Mouse (Mus musculus) lung, embryonic 14.5 days (tissue): ENCODE measurements around the gene Rcc1. TPM values are rescaled to one million over a fixed set of nuclear protein-coding genes. Genes with fewer than 3 reads are reported as not detected.
A peak's percentile ranks its signal among the peaks of the same experiment; 100 is the strongest.
"Not testable (repeated sequence)": the region's sequence is repeated elsewhere in the genome, so short reads cannot be mapped to it uniquely, and the experiment has no call there.

Experiments used
- ATAC-seq: fragments of 200-750 bp; cut with Nextera tagmentation; 2 replicates; pipeline ENCODE4 v1.8.0; 2017; ENCODE audit warnings: mild to moderate bottlenecking, moderate TSS enrichment, moderate library complexity; ENCODE audit not compliant: insufficient read depth
- DNase-seq: peaks from one replicate; pipeline ENCODE4 v3.0.0-alpha.2; 2015
- H3K27ac ChIP-seq: fragments of 300-500 bp; sonication (generic); 2 replicates; pipeline ENCODE4 v1.5.1; 2014; ENCODE audit warnings: low read depth, mild to moderate bottlenecking, moderate library complexity
- H3K27me3 ChIP-seq: fragments of 300-500 bp; sonication (generic); 2 replicates; pipeline ENCODE4 v1.6.1; 2014; ENCODE audit warnings: low read length, control low read depth; ENCODE audit not compliant: insufficient read depth
- H3K36me3 ChIP-seq: fragments of 300-500 bp; sonication (generic); 2 replicates; pipeline ENCODE4 v1.6.1; 2014; ENCODE audit warnings: control low read depth; ENCODE audit not compliant: insufficient read depth
- H3K4me1 ChIP-seq: fragments of 300-500 bp; sonication (generic); 2 replicates; pipeline ENCODE4 v1.6.1; 2014; ENCODE audit warnings: antibody characterized with exemption, control low read depth; ENCODE audit not compliant: insufficient read depth
- H3K4me2 ChIP-seq: fragments of 300-500 bp; sonication (generic); 2 replicates; pipeline ENCODE4 v1.6.1; 2014; ENCODE audit warnings: mild to moderate bottlenecking
- H3K4me3 ChIP-seq: fragments of 300-500 bp; sonication (generic); 2 replicates; pipeline ENCODE4 v1.5.1; 2014; ENCODE audit warnings: low read depth, low read length
- H3K9ac ChIP-seq: fragments of 300-500 bp; sonication (generic); 2 replicates; pipeline ENCODE4 v1.6.1; 2014
- H3K9me3 ChIP-seq: fragments of 300-500 bp; sonication (generic); 2 replicates; pipeline ENCODE4 v1.6.1; 2016; ENCODE audit warnings: low read depth, low read length, control low read depth
- CTCF ChIP-seq: IDR thresholded peaks from 2 replicates; pipeline ENCODE4 v1.5.1; 2016; ENCODE audit warnings: antibody characterized with exemption, low read depth
- WGBS: fragments of 180-500 bp; shearing (Covaris S2); extraction: QIAGEN DNeasy Blood & Tissue Kit; methylation state at CpG from one replicate; pipeline ENCODE4 v1.1.7; 2014; 5-methylcytosine and 5-hydroxymethylcytosine counted together
- polyA plus RNA-seq: library from polyadenylated mRNA; unstranded; fragments of >200 nt; fragmentation: Nextera tagmentation; extraction: Ambion mirVana; gene quantifications from 2 replicates; pipeline ENCODE4 v1.2.1, GENCODE M21; 2014

Gene Rcc1
- polyA plus RNA-seq, 1 experiment from 2014 or later = 77.0 TPM

DNA sequence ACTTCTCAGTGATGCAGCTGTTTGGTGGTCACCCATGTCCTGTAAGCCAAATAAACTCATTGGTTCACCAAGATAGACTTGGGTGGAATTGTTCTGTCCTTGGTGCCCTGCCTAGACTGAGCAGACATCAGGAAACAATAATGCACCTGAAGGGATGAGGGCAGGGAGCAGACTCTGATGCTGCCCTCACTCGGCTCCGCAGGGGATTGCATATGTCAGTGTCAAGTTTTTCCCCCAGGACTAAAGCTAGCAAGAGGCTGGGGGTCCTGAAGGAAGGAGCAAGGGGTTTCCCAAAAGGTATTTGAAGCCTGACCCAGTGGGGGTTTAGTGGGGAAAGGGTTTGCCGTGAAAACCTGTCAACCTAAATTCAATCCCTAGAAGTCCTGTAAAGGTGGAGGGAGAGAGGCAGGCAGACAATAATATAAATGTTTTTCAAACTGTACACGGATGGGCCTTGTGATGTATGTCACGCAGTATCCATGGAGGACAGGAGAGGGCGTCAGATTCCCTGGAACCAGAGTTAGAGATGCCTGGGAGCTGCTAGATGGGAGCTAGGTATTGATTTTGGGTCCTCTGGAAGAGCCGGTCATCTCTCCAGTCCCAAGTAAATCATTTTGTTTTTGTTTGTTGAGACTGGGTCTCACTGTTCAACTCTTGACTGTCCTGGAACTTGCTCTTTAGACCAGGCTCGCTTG lies 57.6 kb downstream of the Rcc1 start:
- DNase-seq = no peak

DNA sequence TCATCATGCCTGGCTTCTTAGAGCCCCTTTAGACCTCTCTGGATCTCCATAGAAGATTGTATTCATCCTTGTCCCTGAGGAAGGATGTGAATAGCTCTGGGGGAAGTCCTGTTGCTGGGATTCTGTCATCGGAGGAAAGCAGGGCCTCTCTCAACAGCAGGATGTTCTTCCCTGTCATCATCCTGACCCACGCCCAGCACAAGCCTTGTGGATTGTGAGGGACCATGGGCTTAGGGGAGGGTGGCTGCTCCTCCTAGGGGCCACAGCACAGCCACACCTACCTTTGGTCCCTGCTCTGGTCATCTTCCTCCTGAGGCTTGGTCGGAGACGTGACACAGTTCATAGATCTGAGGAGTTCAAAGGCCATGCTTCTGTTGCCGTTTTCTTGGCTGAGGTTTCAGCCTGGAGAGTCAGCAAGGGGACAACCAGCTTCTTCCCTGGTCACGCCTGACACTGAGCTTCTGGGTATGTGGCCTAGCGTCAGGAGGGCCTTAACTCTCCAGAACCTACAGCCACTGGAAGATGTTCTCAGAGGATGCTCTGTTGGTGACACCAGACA lies 59.6 kb downstream of the Rcc1 start:
- peaks cover 35% of the 10 kb centered on the region for H3K36me3 ChIP-seq
- no peak for TF ChIP-seq CTCF
- no peaks in the 10 kb centered on the region for H3K27me3 ChIP-seq
- H3K9ac ChIP-seq = no peak overlapping the region
- ATAC-seq (no peak), DNase-seq (no peak)
- H3K4me2 ChIP-seq = no peak overlapping the region
- no peaks in the 10 kb centered on the region for H3K4me1 ChIP-seq
- no peak overlapping the region for H3K27ac ChIP-seq
- WGBS = 71% methylated on average over 7 of the region's 7 CpGs
- H3K4me3 ChIP-seq = no peak overlapping the region
- H3K9me3 ChIP-seq = no peaks in the 10 kb centered on the region

More for the DNA sequence above, 57.6 kb downstream of the Rcc1 start:
- 45% methylated on average over 8 of the region's 8 CpGs for WGBS
- H3K9ac ChIP-seq = no peak overlapping the region
- no peak overlapping the region for H3K27ac ChIP-seq
- no peaks in the 10 kb centered on the region for H3K9me3 ChIP-seq
- ATAC-seq = no peak
- H3K4me3 ChIP-seq = no peak overlapping the region
- peak; percentile 9; the same call in 1 of the 2 replicates for TF ChIP-seq CTCF
- H3K36me3 ChIP-seq = peaks cover 29% of the 10 kb centered on the region
- H3K4me1 ChIP-seq = no peaks in the 10 kb centered on the region
- H3K27me3 ChIP-seq = no peaks in the 10 kb centered on the region
- H3K4me2 ChIP-seq = no peak overlapping the region

DNA sequence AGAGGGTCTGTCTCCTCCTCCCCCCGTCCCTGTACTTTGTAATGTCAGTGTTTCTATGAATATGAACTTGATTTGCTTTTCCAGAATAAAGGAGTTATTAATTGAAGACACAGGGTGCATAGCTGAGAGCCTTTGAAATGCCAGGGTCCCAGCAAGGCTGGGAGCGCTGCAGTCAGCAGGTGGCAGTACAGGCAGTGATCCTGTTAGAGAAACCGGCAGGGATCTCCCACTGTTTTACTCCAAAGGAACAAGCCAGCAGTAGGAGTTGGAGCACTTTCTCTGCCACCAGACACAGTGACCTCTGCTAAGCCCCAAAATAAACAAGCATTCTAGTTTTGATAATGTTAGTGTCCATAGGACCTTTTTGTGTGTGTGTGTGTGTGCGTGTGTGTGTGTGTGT lies 60.4 kb downstream of the Rcc1 start:
- no peaks in the 10 kb centered on the region for H3K27me3 ChIP-seq
- ATAC-seq = no peak; the same call in 1 of the 2 replicates
- no peaks in the 10 kb centered on the region for H3K4me1 ChIP-seq
- H3K4me3 ChIP-seq = no peak overlapping the region
- H3K9me3 ChIP-seq = no peaks in the 10 kb centered on the region
- peak; percentile 77 for DNase-seq
- 42% methylated on average over 4 of the region's 4 CpGs for WGBS
- H3K9ac ChIP-seq = no peak overlapping the region
- H3K4me2 ChIP-seq = no peak overlapping the region
- H3K36me3 ChIP-seq = peaks cover 37% of the 10 kb centered on the region
- no peak overlapping the region for H3K27ac ChIP-seq
- TF ChIP-seq CTCF = peak; percentile 66

DNA sequence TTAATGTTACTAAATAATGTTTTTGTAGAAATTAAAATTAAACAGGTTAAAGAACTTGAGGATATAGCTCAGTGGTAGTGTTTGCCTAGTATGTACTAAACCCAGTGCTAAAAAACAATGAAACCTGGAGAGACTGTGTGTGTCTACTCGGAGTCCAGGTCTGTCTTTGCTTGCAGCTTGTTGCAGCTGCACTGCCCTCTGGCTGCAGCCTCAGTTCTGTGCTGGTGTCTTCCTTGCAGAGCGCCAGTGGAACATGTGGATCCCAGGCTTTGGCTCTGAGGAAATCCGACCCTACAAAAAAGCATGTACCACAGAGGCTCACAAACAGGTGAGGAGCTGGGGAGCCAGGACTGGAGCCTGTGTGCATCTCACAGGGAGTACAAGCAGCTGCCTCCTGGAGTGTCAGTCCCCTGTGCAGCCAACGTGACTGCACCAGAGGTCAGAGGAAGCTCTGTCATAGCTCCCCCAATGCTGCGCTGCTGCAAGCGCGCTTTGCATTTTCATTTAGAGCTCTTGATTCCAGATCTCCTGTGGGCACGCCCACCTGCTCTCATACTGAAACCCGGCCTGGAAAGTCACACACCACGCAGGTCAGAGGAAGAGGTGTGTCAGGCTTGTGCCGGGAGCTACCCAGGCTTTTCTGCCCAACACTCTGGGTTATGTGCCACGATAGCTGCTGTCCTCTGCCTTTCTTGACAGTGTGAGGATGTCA lies 61.6 kb downstream of the Rcc1 start:
- no peak overlapping the region for H3K4me2 ChIP-seq
- H3K27ac ChIP-seq = no peak overlapping the region
- H3K36me3 ChIP-seq = peaks cover 41% of the 10 kb centered on the region
- WGBS = 84% methylated on average over 12 of the region's 12 CpGs
- no peaks in the 10 kb centered on the region for H3K27me3 ChIP-seq
- ATAC-seq (no peak), DNase-seq (no peak)
- no peaks in the 10 kb centered on the region for H3K4me1 ChIP-seq
- H3K4me3 ChIP-seq = no peak overlapping the region
- peak; percentile 28; the same call in 1 of the 2 replicates for TF ChIP-seq CTCF
- H3K9ac ChIP-seq = no peak overlapping the region
- no peaks in the 10 kb centered on the region for H3K9me3 ChIP-seq

DNA sequence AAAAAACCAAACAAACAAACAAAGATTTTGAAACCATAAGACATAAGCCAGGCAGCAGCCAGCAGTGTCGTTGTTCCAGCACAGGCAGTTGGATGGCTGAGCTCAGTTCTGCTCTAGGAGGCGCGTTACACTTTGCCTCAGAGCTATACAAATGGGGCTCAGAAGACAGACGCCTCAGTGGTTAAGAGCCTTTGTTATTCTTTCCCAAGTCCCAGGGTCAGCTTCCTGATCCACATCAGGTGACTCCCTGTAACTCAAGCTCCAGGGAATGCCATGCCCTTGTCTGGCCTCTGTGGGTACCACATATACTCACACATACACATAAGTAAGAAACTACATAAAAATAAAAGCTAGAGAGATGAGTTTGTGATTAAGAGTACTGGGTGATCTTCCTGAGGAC lies 62.3 kb downstream of the Rcc1 start:
- Histone ChIP-seq H3K36me3 (peaks cover 47% of the 10 kb centered on the region), H3K4me1 (no peaks in the 10 kb centered on the region), H3K27ac (no peak overlapping the region), H3K4me2 (no peak overlapping the region), H3K27me3 (no peaks in the 10 kb centered on the region), H3K9me3 (no peaks in the 10 kb centered on the region), H3K4me3 (no peak overlapping the region), H3K9ac (no peak overlapping the region)
- WGBS = 90% methylated on average over 4 of the region's 4 CpGs
- DNase-seq (no peak), ATAC-seq (no peak)
- TF ChIP-seq CTCF = no peak

DNA sequence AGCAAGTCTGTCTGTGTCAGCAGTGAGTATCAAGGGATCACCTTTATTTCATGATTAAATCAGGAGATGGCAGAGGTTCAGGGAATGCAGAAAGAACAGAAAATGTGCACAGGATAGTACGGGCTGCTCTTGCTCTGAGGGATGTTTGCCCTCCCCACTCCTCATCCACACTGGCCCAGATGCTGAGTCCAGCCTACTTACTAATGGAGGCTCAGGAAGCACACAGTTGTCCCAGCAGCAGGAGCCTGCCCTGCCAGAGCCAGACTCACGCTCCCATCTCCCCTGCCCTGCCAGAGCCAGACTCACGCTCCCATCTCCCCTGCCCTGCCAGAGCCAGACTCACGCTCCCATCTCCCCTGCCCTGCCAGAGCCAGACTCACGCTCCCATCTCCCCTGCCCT lies 64.6 kb downstream of the Rcc1 start:
- not testable (repeated sequence) for H3K4me2 ChIP-seq, H3K4me1 ChIP-seq, H3K27me3 ChIP-seq, ATAC-seq, H3K27ac ChIP-seq, DNase-seq, H3K9ac ChIP-seq, H3K4me3 ChIP-seq, H3K9me3 ChIP-seq
- WGBS = 83% methylated on average over 3 of the region's 5 CpGs
- peaks cover 58% of the 10 kb centered on the region for H3K36me3 ChIP-seq

Other genes with a start within 250 kb of the Rcc1 start
- gene Oprd1, start 209.1 kb downstream of the Rcc1 start, polyA plus RNA-seq = 0.04 TPM in 1 of 2 replicates, not detected in the other
- gene Ythdf2, start 141.3 kb downstream of the Rcc1 start, polyA plus RNA-seq = 121 and 132 TPM in 2 replicates
- 33.1 and 39.5 TPM in 2 replicates for gene Gmeb1, start 92.0 kb downstream of the Rcc1 start, polyA plus RNA-seq
- 48.7 and 49.1 TPM in 2 replicates for gene Taf12, start 79.2 kb downstream of the Rcc1 start, polyA plus RNA-seq
- 1.2 and 1.9 TPM in 2 replicates for gene Rab42, start 50.2 kb downstream of the Rcc1 start, polyA plus RNA-seq
- 69.9 and 71.8 TPM in 2 replicates for gene Trnau1ap, start 24.1 kb downstream of the Rcc1 start, polyA plus RNA-seq
- gene Phactr4, start 68.9 kb upstream of the Rcc1 start, polyA plus RNA-seq = 23.3 and 23.9 TPM in 2 replicates
- gene Med18, start 110.3 kb upstream of the Rcc1 start, polyA plus RNA-seq = 20.0 and 20.1 TPM in 2 replicates
- 7.8 and 8.6 TPM in 2 replicates for gene Sesn2, start 156.9 kb upstream of the Rcc1 start, polyA plus RNA-seq
- gene Atpif1, start 180.1 kb upstream of the Rcc1 start, polyA plus RNA-seq = 1,179 and 1,189 TPM in 2 replicates
- 191 TPM in 2 replicates for gene Dnajc8, start 181.9 kb upstream of the Rcc1 start, polyA plus RNA-seq
- 0.83 and 1.1 TPM in 2 replicates for gene Ptafr, start 210.5 kb upstream of the Rcc1 start, polyA plus RNA-seq